Mouse (Mus musculus) c-Kit-negative CD71-positive TER-119-positive erythroid progenitor cells, embryonic 14.5 days (primary cell): ENCODE results near the gene Klf5.

Experiments used
- DNase-seq: peaks from one replicate; pipeline ENCODE4 v3.0.0-alpha.2; 2013; ENCODE audit warnings: low read depth, low spot score

The Klf5 gene

GRCm38 (mm10) chr14:99310358-99310757 lies 11.9 kb downstream of the Klf5 start:
- no peak for DNase-seq

GRCm38 (mm10) chr14:99313062-99313461 lies 14.6 kb downstream of the Klf5 start:
- no peak for DNase-seq

GRCm38 (mm10) chr14:99316275-99316674 lies 17.8 kb downstream of the Klf5 start:
- DNase-seq, result no peak

GRCm38 (mm10) chr14:99320736-99321135 lies 22.2 kb downstream of the Klf5 start:
- DNase-seq, result no peak

- no peak for DNase-seq
These were observed 24.9 kb downstream of the Klf5 start for GRCm38 (mm10) chr14:99323376-99323775.

GRCm38 (mm10) chr14:99324523-99324922 lies 26.0 kb downstream of the Klf5 start:
- no peak for DNase-seq

- no peak for DNase-seq
These were observed 27.3 kb downstream of the Klf5 start for GRCm38 (mm10) chr14:99325597-99326472.

GRCm38 (mm10) chr14:99336598-99336997 lies 38.1 kb downstream of the Klf5 start:
- no peak for DNase-seq

GRCm38 (mm10) chr14:99339021-99339420 lies 40.5 kb downstream of the Klf5 start:
- DNase-seq, result no peak

- no peak for DNase-seq
These were observed 41.4 kb downstream of the Klf5 start for GRCm38 (mm10) chr14:99339681-99340522.

- no peak for DNase-seq
These were observed 42.2 kb downstream of the Klf5 start for GRCm38 (mm10) chr14:99340703-99341102.

- no peak for DNase-seq
These were observed 49.8 kb downstream of the Klf5 start for GRCm38 (mm10) chr14:99348175-99348764.

- DNase-seq, result no peak
These were observed 51.1 kb downstream of the Klf5 start for GRCm38 (mm10) chr14:99349606-99350005.

- no peak for DNase-seq
These were observed 54.5 kb downstream of the Klf5 start for GRCm38 (mm10) chr14:99352989-99353388.

- DNase-seq, result no peak
These were observed 55.6 kb downstream of the Klf5 start for GRCm38 (mm10) chr14:99354046-99354445.

GRCm38 (mm10) chr14:99354761-99355609 lies 56.5 kb downstream of the Klf5 start:
- no peak for DNase-seq

- no peak for DNase-seq
These were observed 57.0 kb downstream of the Klf5 start for GRCm38 (mm10) chr14:99355610-99355870.

GRCm38 (mm10) chr14:99362956-99363355 lies 64.5 kb downstream of the Klf5 start:
- no peak for DNase-seq

GRCm38 (mm10) chr14:99364007-99364784 lies 65.7 kb downstream of the Klf5 start:
- DNase-seq, result no peak
